Mouse (Mus musculus) thymus, adult 2 months (tissue): ENCODE results near the gene Tead3. TPM values are rescaled to one million over a fixed set of nuclear protein-coding genes. Genes with fewer than 3 reads are reported as not detected.
"Not testable (repeated sequence)": the region's sequence is repeated elsewhere in the genome, so short reads cannot be mapped to it uniquely, and the experiment has no call there.

Experiments used
- DNase-seq: peaks from one replicate; pipeline ENCODE4 v3.0.0; 2021
- H3K27ac ChIP-seq: fragments of 200-500 bp; 2 replicates; pipeline ENCODE4 v1.5.1; 2012; ENCODE audit warnings: low read length, control low read depth; ENCODE audit not compliant: control insufficient read depth, insufficient read depth
- H3K27me3 ChIP-seq: fragments of 200-500 bp; 2 replicates; pipeline ENCODE4 v1.6.1; 2012; ENCODE audit warnings: mild to moderate bottlenecking, low read length, moderate library complexity, mixed read lengths; ENCODE audit not compliant: control insufficient read depth, insufficient read depth
- H3K36me3 ChIP-seq: fragments of 200-500 bp; 2 replicates; pipeline ENCODE4 v1.6.1; 2012; ENCODE audit warnings: mild to moderate bottlenecking, low read length, moderate library complexity; ENCODE audit not compliant: control insufficient read depth, insufficient read depth
- H3K4me1 ChIP-seq: fragments of 200-500 bp; replicated peaks from 2 replicates; pipeline ENCODE4 v1.6.1; 2012; ENCODE audit warnings: low read length; ENCODE audit not compliant: control insufficient read depth, insufficient read depth
- H3K4me3 ChIP-seq: fragments of 200-500 bp; 2 replicates; pipeline ENCODE4 v1.5.1; 2012; ENCODE audit warnings: mild to moderate bottlenecking, low read length, control low read depth, moderate library complexity; ENCODE audit not compliant: control insufficient read depth, insufficient read depth
- CTCF ChIP-seq: fragments of 200-500 bp; IDR thresholded peaks from 2 replicates; pipeline ENCODE4 v1.5.1; 2012; ENCODE audit warnings: mild to moderate bottlenecking, control low read depth, low read length, moderate library complexity, borderline replicate concordance; ENCODE audit not compliant: control insufficient read depth, poor library complexity, insufficient read depth; ENCODE audit errors: extremely low read depth
- POLR2A ChIP-seq: fragments of 200-500 bp; IDR thresholded peaks from 2 replicates; pipeline ENCODE4 v1.6.1; 2012; ENCODE audit warnings: mild to moderate bottlenecking, low read length, control low read depth, moderate library complexity; ENCODE audit not compliant: control insufficient read depth, poor library complexity, insufficient read depth; ENCODE audit errors: extremely low read depth
- WGBS: fragments of 180-500 bp; shearing (Covaris S2); methylation state at CpG from one replicate; pipeline ENCODE4 v1.1.7; 2018; 5-methylcytosine and 5-hydroxymethylcytosine counted together
- polyA plus RNA-seq: library from polyadenylated mRNA; depleted of rRNA; stranded (reverse); fragments of >200 nt; gene quantifications from 2 replicates; pipeline ENCODE4 v1.2.3, GENCODE M21; 2012

The Tead3 gene
- polyA plus RNA-seq, 1 experiment, result 11.6 TPM

- no peak for DNase-seq
- TF ChIP-seq POLR2A, result no peak
- TF ChIP-seq CTCF, result no peak
- Histone ChIP-seq H3K27me3 (peaks cover 33% of the 10 kb centered on the region), H3K36me3 (no peaks in the 10 kb centered on the region), H3K27ac (no peak overlapping the region), H3K4me3 (no peak overlapping the region), H3K4me1 (peaks cover 5% of the 10 kb centered on the region)
- WGBS, result 43% methylated on average over 11 of the region's 11 CpGs
Measured at GRCm38 (mm10) chr17:28361921-28362652, 11.5 kb upstream of the Tead3 start.

GRCm38 (mm10) chr17:28360531-28361277, 10.1 kb upstream of the Tead3 start:
- H3K27me3 ChIP-seq, result peaks cover 33% of the 10 kb centered on the region
- no peak overlapping the region for H3K27ac ChIP-seq
- H3K4me3 ChIP-seq, result no peak overlapping the region
- 89% methylated on average over 9 of the region's 9 CpGs for WGBS
- H3K4me1 ChIP-seq, result peaks cover 5% of the 10 kb centered on the region
- TF ChIP-seq CTCF (no peak), POLR2A (no peak)
- no peak for DNase-seq
- H3K36me3 ChIP-seq, result no peaks in the 10 kb centered on the region

GRCm38 (mm10) chr17:28358576-28359261, 8.1 kb upstream of the Tead3 start:
- H3K36me3 ChIP-seq, H3K4me3 ChIP-seq, H3K27ac ChIP-seq, H3K4me1 ChIP-seq, DNase-seq: not testable (repeated sequence)
- H3K27me3 ChIP-seq, result peaks cover 16% of the 10 kb centered on the region
- 57% methylated on average over 24 of the region's 24 CpGs for WGBS

- no peaks in the 10 kb centered on the region; the same call in 1 of the 2 replicates for H3K27me3 ChIP-seq
- DNase-seq, result no peak
Measured at GRCm38 (mm10) chr17:28355871-28356270, 5.3 kb upstream of the Tead3 start.

GRCm38 (mm10) chr17:28352018-28352417, 1.4 kb upstream of the Tead3 start:
- WGBS, result 76% methylated on average over 11 of the region's 11 CpGs

More at GRCm38 (mm10) chr17:28355871-28356270, 5.3 kb upstream of the Tead3 start:
- TF ChIP-seq POLR2A (no peak), CTCF (no peak)
- Histone ChIP-seq H3K4me1 (peaks cover 7% of the 10 kb centered on the region), H3K4me3 (no peak overlapping the region), H3K36me3 (no peaks in the 10 kb centered on the region), H3K27ac (no peak overlapping the region)
- WGBS, result 95% methylated on average over 12 of the region's 12 CpGs

GRCm38 (mm10) chr17:28351353-28351890, 805 bp upstream of the Tead3 start:
- TF ChIP-seq POLR2A (no peak), CTCF (no peak)
- H3K4me1 ChIP-seq, result peaks cover 11% of the 10 kb centered on the region
- no peaks in the 10 kb centered on the region for H3K36me3 ChIP-seq
- peak overlapping the region; percentile 57 for H3K4me3 ChIP-seq
- H3K27ac ChIP-seq, result no peak overlapping the region
- peak; percentile 34 for DNase-seq
- H3K27me3 ChIP-seq, result no peaks in the 10 kb centered on the region
- WGBS, result 2% methylated on average over 29 of the region's 29 CpGs

More at GRCm38 (mm10) chr17:28352018-28352417, 1.4 kb upstream of the Tead3 start:
- H3K4me3 ChIP-seq, result no peak overlapping the region
- no peaks in the 10 kb centered on the region for H3K27me3 ChIP-seq
- peaks cover 11% of the 10 kb centered on the region for H3K4me1 ChIP-seq
- no peak for DNase-seq
- no peaks in the 10 kb centered on the region for H3K36me3 ChIP-seq
- no peak overlapping the region for H3K27ac ChIP-seq
- TF ChIP-seq CTCF (no peak), POLR2A (no peak)
